Mouse (Mus musculus) kidney, embryonic 16.5 days (tissue): ENCODE results near the gene Tesc. TPM values are rescaled to one million over a fixed set of nuclear protein-coding genes. Genes with fewer than 3 reads are reported as not detected.

ENCODE experiments used
- ATAC-seq: fragments of 200-750 bp; cut with Nextera tagmentation; 2 replicates; pipeline ENCODE4 v1.8.0; 2017; ENCODE audit warnings: moderate TSS enrichment; ENCODE audit not compliant: low FRiP score, low TSS enrichment
- H3K27ac ChIP-seq: fragments of 300-500 bp; sonication (generic); 2 replicates; pipeline ENCODE4 v1.5.1; 2014; ENCODE audit warnings: low read length
- H3K27me3 ChIP-seq: fragments of 300-500 bp; sonication (generic); 2 replicates; pipeline ENCODE4 v1.6.1; 2014; ENCODE audit warnings: low read length, control low read depth, mixed read lengths; ENCODE audit not compliant: insufficient read depth
- H3K36me3 ChIP-seq: fragments of 300-500 bp; sonication (generic); 2 replicates; pipeline ENCODE4 v1.6.1; 2014; ENCODE audit warnings: low read length, control low read depth, mixed read lengths; ENCODE audit not compliant: insufficient read depth
- H3K4me1 ChIP-seq: fragments of 300-500 bp; sonication (generic); 2 replicates; pipeline ENCODE4 v1.6.1; 2014; ENCODE audit warnings: low read length, control low read depth, mixed read lengths; ENCODE audit not compliant: insufficient read depth
- H3K4me2 ChIP-seq: fragments of 300-500 bp; sonication (generic); replicated peaks from 2 replicates; pipeline ENCODE4 v1.6.1; 2014; ENCODE audit warnings: low read depth, low read length
- H3K4me3 ChIP-seq: fragments of 300-500 bp; sonication (generic); 2 replicates; pipeline ENCODE4 v1.5.1; 2014; ENCODE audit warnings: mild to moderate bottlenecking, low read length
- H3K9ac ChIP-seq: fragments of 300-500 bp; sonication (generic); replicated peaks from 2 replicates; pipeline ENCODE4 v1.6.1; 2014; ENCODE audit warnings: low read length
- H3K9me3 ChIP-seq: fragments of 300-500 bp; sonication (generic); 2 replicates; pipeline ENCODE4 v1.6.1; 2016; ENCODE audit warnings: low read length, control low read depth
- WGBS: fragments of 180-500 bp; shearing (Covaris S2); extraction: QIAGEN DNeasy Blood & Tissue Kit; methylation state at CpG from one replicate; pipeline ENCODE4 v1.1.7; 2014; 5-methylcytosine and 5-hydroxymethylcytosine counted together
- polyA plus RNA-seq: library from polyadenylated mRNA; unstranded; fragments of >200 nt; fragmentation: Nextera tagmentation; extraction: Ambion mirVana; gene quantifications from 2 replicates; pipeline ENCODE4 v1.2.1, GENCODE M21; 2015

Tesc gene
- polyA plus RNA-seq, 1 experiment from 2014 or later, result 20.9 TPM

- peak; percentile 29; the same call in 1 of the 2 replicates for ATAC-seq
- H3K4me2 ChIP-seq, result no peak overlapping the region
- peaks cover 30% of the 10 kb centered on the region for H3K4me1 ChIP-seq
- peaks cover 12% of the 10 kb centered on the region; the same call in 1 of the 2 replicates for H3K36me3 ChIP-seq
- no peak overlapping the region for H3K4me3 ChIP-seq
- WGBS, result 66% methylated on average over 8 of the region's 8 CpGs
- H3K9me3 ChIP-seq, result no peaks in the 10 kb centered on the region
- peak overlapping the region; percentile 96 for H3K27ac ChIP-seq
- no peaks in the 10 kb centered on the region for H3K27me3 ChIP-seq
- no peak overlapping the region; the same call in 1 of the 2 replicates for H3K9ac ChIP-seq
These were observed 35.7 kb downstream of the Tesc start for GRCm38 (mm10) chr5:118063181-118063621.

GRCm38 (mm10) chr5:118064284-118064901 is 36.9 kb downstream of the Tesc start:
- ATAC-seq, result no peak
- 68% methylated on average over 10 of the region's 10 CpGs for WGBS
- Histone ChIP-seq H3K4me1 (peaks cover 30% of the 10 kb centered on the region), H3K9me3 (no peaks in the 10 kb centered on the region), H3K27ac (peak overlapping the region; percentile 96), H3K27me3 (no peaks in the 10 kb centered on the region), H3K4me2 (no peak overlapping the region), H3K4me3 (no peak overlapping the region), H3K36me3 (peaks cover 19% of the 10 kb centered on the region; the same call in 1 of the 2 replicates), H3K9ac (no peak overlapping the region)

GRCm38 (mm10) chr5:118065516-118066255 is 38.1 kb downstream of the Tesc start:
- H3K4me1 ChIP-seq, result peaks cover 30% of the 10 kb centered on the region
- no peaks in the 10 kb centered on the region for H3K27me3 ChIP-seq
- H3K27ac ChIP-seq, result peak overlapping the region; percentile 96
- WGBS, result 81% methylated on average over 19 of the region's 19 CpGs
- H3K9me3 ChIP-seq, result no peaks in the 10 kb centered on the region
- no peak overlapping the region for H3K4me3 ChIP-seq
- H3K36me3 ChIP-seq, result peaks cover 19% of the 10 kb centered on the region; the same call in 1 of the 2 replicates
- ATAC-seq, result no peak
- peak overlapping the region; percentile 39; the same call in 1 of the 2 replicates for H3K9ac ChIP-seq
- no peak overlapping the region for H3K4me2 ChIP-seq

- no peak overlapping the region for H3K27ac ChIP-seq
- H3K27me3 ChIP-seq, result no peaks in the 10 kb centered on the region
- H3K4me1 ChIP-seq, result peaks cover 30% of the 10 kb centered on the region
- WGBS, result 68% methylated on average over 5 of the region's 5 CpGs
- no peak for ATAC-seq
- H3K36me3 ChIP-seq, result peaks cover 19% of the 10 kb centered on the region; the same call in 1 of the 2 replicates
- H3K9ac ChIP-seq, result no peak overlapping the region
- no peaks in the 10 kb centered on the region for H3K9me3 ChIP-seq
- H3K4me3 ChIP-seq, result no peak overlapping the region
- no peak overlapping the region for H3K4me2 ChIP-seq
These were observed 39.3 kb downstream of the Tesc start for GRCm38 (mm10) chr5:118066828-118067227.

GRCm38 (mm10) chr5:118067572-118067971 is 40.0 kb downstream of the Tesc start:
- peaks cover 30% of the 10 kb centered on the region for H3K4me1 ChIP-seq
- no peak overlapping the region for H3K9ac ChIP-seq
- WGBS, result 61% methylated on average over 4 of the region's 4 CpGs
- no peak overlapping the region for H3K4me2 ChIP-seq
- H3K36me3 ChIP-seq, result peaks cover 19% of the 10 kb centered on the region; the same call in 1 of the 2 replicates
- H3K4me3 ChIP-seq, result no peak overlapping the region
- 0 out of 2 replicates have a peak overlapping the region, but pooled peaks have one; percentile 6 for H3K27ac ChIP-seq
- H3K9me3 ChIP-seq, result no peaks in the 10 kb centered on the region
- no peak for ATAC-seq
- no peaks in the 10 kb centered on the region for H3K27me3 ChIP-seq

- H3K9me3 ChIP-seq, result no peaks in the 10 kb centered on the region
- no peak overlapping the region for H3K27ac ChIP-seq
- H3K36me3 ChIP-seq, result peaks cover 19% of the 10 kb centered on the region; the same call in 1 of the 2 replicates
- H3K4me2 ChIP-seq, result no peak overlapping the region
- no peak overlapping the region for H3K4me3 ChIP-seq
- no peak for ATAC-seq
- no peak overlapping the region for H3K9ac ChIP-seq
- H3K4me1 ChIP-seq, result peaks cover 30% of the 10 kb centered on the region
- WGBS, result 84% methylated on average over 9 of the region's 9 CpGs
- no peaks in the 10 kb centered on the region for H3K27me3 ChIP-seq
These were observed 40.5 kb downstream of the Tesc start for GRCm38 (mm10) chr5:118067984-118068494.

- Histone ChIP-seq H3K4me1 (peaks cover 26% of the 10 kb centered on the region), H3K4me3 (no peak overlapping the region), H3K9ac (0 out of 2 replicates have a peak overlapping the region, but pooled peaks have one; percentile 1), H3K9me3 (no peaks in the 10 kb centered on the region), H3K27me3 (no peaks in the 10 kb centered on the region), H3K27ac (no peak overlapping the region), H3K36me3 (peaks cover 20% of the 10 kb centered on the region; the same call in 1 of the 2 replicates), H3K4me2 (no peak overlapping the region)
- peak; percentile 24; the same call in 1 of the 2 replicates for ATAC-seq
- WGBS, result 44% methylated on average over 9 of the region's 9 CpGs
These were observed 41.8 kb downstream of the Tesc start for GRCm38 (mm10) chr5:118069315-118069714.

GRCm38 (mm10) chr5:118071766-118072165 is 44.2 kb downstream of the Tesc start:
- no peak overlapping the region for H3K27ac ChIP-seq
- H3K4me1 ChIP-seq, result peaks cover 5% of the 10 kb centered on the region; the same call in 1 of the 2 replicates
- no peaks in the 10 kb centered on the region for H3K27me3 ChIP-seq
- peaks cover 41% of the 10 kb centered on the region for H3K36me3 ChIP-seq
- no peak overlapping the region for H3K4me2 ChIP-seq
- H3K9me3 ChIP-seq, result no peaks in the 10 kb centered on the region
- no peak overlapping the region for H3K4me3 ChIP-seq
- H3K9ac ChIP-seq, result no peak overlapping the region
- WGBS, result 55% methylated on average over 5 of the region's 5 CpGs
- ATAC-seq, result peak; percentile 23; the same call in 1 of the 2 replicates

GRCm38 (mm10) chr5:118073213-118073773 is 45.8 kb downstream of the Tesc start:
- Histone ChIP-seq H3K27me3 (no peaks in the 10 kb centered on the region), H3K4me1 (no peaks in the 10 kb centered on the region), H3K4me3 (no peak overlapping the region), H3K4me2 (no peak overlapping the region), H3K36me3 (peaks cover 37% of the 10 kb centered on the region), H3K9ac (no peak overlapping the region), H3K9me3 (no peaks in the 10 kb centered on the region), H3K27ac (no peak overlapping the region)
- WGBS, result 86% methylated on average over 15 of the region's 15 CpGs
- no peak for ATAC-seq
